Mouse (Mus musculus): Measurements from ENCODE around the gene Nop2. TPM values are rescaled to one million over a fixed set of nuclear protein-coding genes. Genes with fewer than 3 reads are reported as not detected.
A peak's percentile ranks its signal among the peaks of the same experiment; 100 is the strongest.

Nop2 gene
- polyA plus RNA-seq, 1 experiment from 2014 or later, result 114 TPM

DNA sequence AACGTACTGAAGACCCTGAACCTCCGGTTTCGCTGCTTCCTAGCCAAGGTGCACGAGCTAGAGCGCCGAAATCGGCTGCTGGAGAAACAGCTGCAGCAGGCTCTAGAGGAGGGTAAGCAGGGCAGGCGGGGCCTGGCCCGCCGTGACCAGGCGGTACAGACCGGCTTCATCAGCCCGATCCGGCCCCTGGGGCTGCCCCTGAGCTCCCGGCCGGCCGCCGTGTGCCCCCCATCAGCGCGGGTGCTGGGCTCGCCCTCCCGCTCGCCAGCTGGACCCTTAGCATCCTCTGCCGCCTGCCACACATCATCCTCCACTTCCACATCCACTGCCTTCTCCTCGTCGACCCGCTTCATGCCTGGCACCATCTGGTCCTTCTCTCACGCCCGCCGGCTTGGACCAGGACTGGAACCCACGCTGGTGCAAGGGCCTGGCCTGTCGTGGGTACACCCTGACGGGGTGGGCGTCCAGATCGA is 13.8 kb downstream of the Nop2 start:
- WGBS, result 2% methylated on average over 35 of the region's 35 CpGs
- Histone ChIP-seq H3K4me2 (peak overlapping the region; percentile 98), H3K4me1 (replicated peaks; ENCODE audit: control insufficient read depth, insufficient read depth, low read length) (peaks cover 43% of the 10 kb centered on the region), H3K27ac (ENCODE audit: low read depth, low read length) (peak overlapping the region; percentile 73), H3K9me3 (ENCODE audit: control insufficient read depth, low read length) (no peaks in the 10 kb centered on the region), H3K36me3 (ENCODE audit: control insufficient read depth, insufficient read depth, low read length) (peaks cover 30% of the 10 kb centered on the region), H3K4me3 (ENCODE audit: low read depth, low read length) (peak overlapping the region; percentile 78), H3K27me3 (replicated peaks; ENCODE audit: control insufficient read depth, insufficient read depth, low read length) (no peaks in the 10 kb centered on the region), H3K9ac (ENCODE audit: low read depth, low read length) (peak overlapping the region; percentile 78)
- DNase-seq (ENCODE audit: low spot score), result no peak
- ATAC-seq (replicated peaks; ENCODE audit: low FRiP score), result peak; percentile 61

DNA sequence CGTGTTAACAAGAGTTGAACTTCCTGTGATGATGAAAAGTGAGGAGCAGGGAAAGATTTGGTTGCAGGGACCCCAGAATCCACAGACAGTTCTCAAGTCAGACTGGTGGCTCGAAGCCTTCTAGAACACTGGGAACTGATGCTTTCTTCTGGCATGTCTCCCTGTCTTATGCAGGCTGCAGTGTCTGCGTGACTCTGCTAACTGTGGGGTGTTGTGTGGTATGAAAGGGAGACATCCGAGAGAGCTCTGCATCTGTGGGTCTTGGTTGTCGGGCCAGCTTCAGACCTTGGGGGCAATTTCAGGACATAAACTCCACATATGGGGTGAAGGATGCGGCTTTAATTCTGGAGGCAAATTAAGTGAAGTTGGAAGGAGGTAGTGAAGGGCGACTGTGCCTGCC is 14.4 kb downstream of the Nop2 start:
- Histone ChIP-seq H3K9me3 (ENCODE audit: control insufficient read depth, low read length) (no peaks in the 10 kb centered on the region), H3K27ac (ENCODE audit: low read depth, low read length) (no peak overlapping the region; the same call in 1 of the 2 replicates), H3K36me3 (ENCODE audit: control insufficient read depth, insufficient read depth, low read length) (peaks cover 25% of the 10 kb centered on the region), H3K27me3 (replicated peaks; ENCODE audit: control insufficient read depth, insufficient read depth, low read length) (no peaks in the 10 kb centered on the region), H3K9ac (ENCODE audit: low read depth, low read length) (peak overlapping the region; percentile 78), H3K4me2 (peak overlapping the region; percentile 98), H3K4me1 (replicated peaks; ENCODE audit: control insufficient read depth, insufficient read depth, low read length) (peaks cover 43% of the 10 kb centered on the region), H3K4me3 (ENCODE audit: low read depth, low read length) (peak overlapping the region; percentile 78)
- no peak for DNase-seq (ENCODE audit: low spot score)
- WGBS, result 65% methylated on average over 7 of the region's 7 CpGs
- no peak for ATAC-seq (replicated peaks; ENCODE audit: low FRiP score)

DNA sequence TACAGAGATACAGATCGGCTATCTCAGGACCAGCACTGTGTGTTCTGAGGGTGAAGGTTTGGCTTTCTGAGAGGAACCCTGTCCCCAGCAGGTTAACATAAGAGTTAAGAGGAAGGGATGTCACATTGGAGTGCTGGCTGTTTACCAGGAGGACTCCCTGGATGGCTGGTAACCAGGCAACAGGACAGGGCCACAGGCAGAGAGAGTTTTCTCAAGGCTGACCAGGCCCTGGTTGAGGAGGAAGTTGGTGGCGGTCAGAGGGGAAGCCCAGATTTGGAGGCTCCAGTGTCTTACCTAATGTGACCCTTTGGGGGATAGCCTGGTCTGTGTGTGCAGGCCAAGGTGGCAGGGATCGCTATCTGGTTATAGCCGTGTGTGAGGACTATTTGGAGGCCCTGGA is 15.1 kb downstream of the Nop2 start:
- no peak for ATAC-seq (replicated peaks; ENCODE audit: low FRiP score)
- 0 out of 2 replicates have a peak overlapping the region, but pooled peaks have one; percentile 28 for H3K9ac ChIP-seq (ENCODE audit: low read depth, low read length)
- H3K27me3 ChIP-seq (replicated peaks; ENCODE audit: control insufficient read depth, insufficient read depth, low read length), result no peaks in the 10 kb centered on the region
- H3K27ac ChIP-seq (ENCODE audit: low read depth, low read length), result peak overlapping the region; percentile 2; the same call in 1 of the 2 replicates
- no peaks in the 10 kb centered on the region for H3K9me3 ChIP-seq (ENCODE audit: control insufficient read depth, low read length)
- peaks cover 19% of the 10 kb centered on the region for H3K36me3 ChIP-seq (ENCODE audit: control insufficient read depth, insufficient read depth, low read length)
- peak overlapping the region; percentile 98 for H3K4me2 ChIP-seq
- peak overlapping the region; percentile 78 for H3K4me3 ChIP-seq (ENCODE audit: low read depth, low read length)
- no peak for DNase-seq (ENCODE audit: low spot score)
- H3K4me1 ChIP-seq (replicated peaks; ENCODE audit: control insufficient read depth, insufficient read depth, low read length), result peaks cover 43% of the 10 kb centered on the region
- 62% methylated on average over 4 of the region's 4 CpGs for WGBS

DNA sequence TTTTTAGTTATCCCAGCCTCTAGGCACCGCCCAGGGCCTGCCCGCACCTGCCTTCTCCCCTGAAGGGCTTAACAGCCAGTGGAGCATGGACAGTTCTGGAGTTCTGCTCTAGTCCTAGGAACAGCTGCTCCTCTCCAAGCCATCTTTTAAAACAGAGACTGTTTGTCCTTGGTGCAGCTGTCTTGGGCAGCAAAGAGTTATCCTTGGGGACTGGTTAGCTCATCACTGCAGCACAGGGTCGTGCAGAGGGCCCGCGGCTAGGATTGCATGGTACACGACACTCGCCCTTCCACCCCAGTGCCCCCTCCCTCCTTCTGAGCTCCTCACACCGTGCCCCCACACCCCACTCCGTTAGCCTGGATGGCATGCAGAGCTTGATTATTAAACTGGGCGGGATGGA is 15.6 kb downstream of the Nop2 start:
- no peak for DNase-seq (ENCODE audit: low spot score)
- WGBS, result 69% methylated on average over 10 of the region's 10 CpGs
- H3K27me3 ChIP-seq (replicated peaks; ENCODE audit: control insufficient read depth, insufficient read depth, low read length), result no peaks in the 10 kb centered on the region
- H3K9ac ChIP-seq (ENCODE audit: low read depth, low read length), result no peak overlapping the region
- H3K27ac ChIP-seq (ENCODE audit: low read depth, low read length), result peak overlapping the region; percentile 2; the same call in 1 of the 2 replicates
- peaks cover 48% of the 10 kb centered on the region for H3K4me1 ChIP-seq (replicated peaks; ENCODE audit: control insufficient read depth, insufficient read depth, low read length)
- H3K4me3 ChIP-seq (ENCODE audit: low read depth, low read length), result peak overlapping the region; percentile 78; the same call in 1 of the 2 replicates
- H3K9me3 ChIP-seq (ENCODE audit: control insufficient read depth, low read length), result no peaks in the 10 kb centered on the region
- no peak for ATAC-seq (replicated peaks; ENCODE audit: low FRiP score)
- H3K36me3 ChIP-seq (ENCODE audit: control insufficient read depth, insufficient read depth, low read length), result peaks cover 16% of the 10 kb centered on the region
- H3K4me2 ChIP-seq, result peak overlapping the region; percentile 98

DNA sequence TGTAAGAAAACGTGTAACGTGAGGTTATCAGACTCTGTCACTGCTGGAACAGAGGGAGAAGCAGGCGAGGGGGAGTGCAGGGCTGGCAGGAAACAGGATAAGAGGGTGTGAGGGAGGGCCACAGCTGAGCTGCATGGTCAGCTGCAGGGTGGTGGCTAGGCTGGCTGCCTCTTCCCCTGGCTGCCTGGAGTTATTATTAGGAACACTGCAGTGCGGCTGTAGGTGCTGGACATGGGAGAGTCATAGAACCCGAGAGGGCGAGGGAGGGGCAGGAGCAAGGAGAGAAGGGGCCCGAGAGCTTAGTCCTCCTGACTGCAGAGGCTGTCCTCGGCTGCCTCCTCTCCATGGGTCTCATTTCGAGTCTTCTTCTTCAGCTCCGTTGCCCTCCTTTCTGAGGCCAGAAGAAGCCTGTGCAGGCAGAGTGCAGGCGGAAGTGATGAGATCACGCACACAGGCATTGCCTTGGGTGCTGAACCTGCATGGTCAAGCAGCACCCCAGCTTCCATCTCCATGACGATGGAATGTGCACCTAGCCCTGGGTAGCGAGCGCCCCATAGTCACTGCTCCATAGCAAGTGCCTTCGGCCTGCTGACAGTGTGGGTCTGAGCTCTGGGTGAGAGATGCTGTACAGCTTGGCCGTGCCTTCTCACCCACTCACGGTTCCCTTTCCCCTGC is 16.7 kb downstream of the Nop2 start:
- Histone ChIP-seq H3K9me3 (ENCODE audit: control insufficient read depth, low read length) (no peaks in the 10 kb centered on the region), H3K36me3 (ENCODE audit: control insufficient read depth, insufficient read depth, low read length) (peaks cover 17% of the 10 kb centered on the region), H3K4me1 (replicated peaks; ENCODE audit: control insufficient read depth, insufficient read depth, low read length) (peaks cover 57% of the 10 kb centered on the region), H3K27me3 (replicated peaks; ENCODE audit: control insufficient read depth, insufficient read depth, low read length) (no peaks in the 10 kb centered on the region), H3K4me2 (peak overlapping the region; percentile 45), H3K4me3 (ENCODE audit: low read depth, low read length) (no peak overlapping the region), H3K9ac (ENCODE audit: low read depth, low read length) (0 out of 2 replicates have a peak overlapping the region, but pooled peaks have one; percentile 12), H3K27ac (ENCODE audit: low read depth, low read length) (peak overlapping the region; percentile 65)
- DNase-seq (ENCODE audit: low spot score) (no peak), ATAC-seq (replicated peaks; ENCODE audit: low FRiP score) (no peak)
- WGBS, result 45% methylated on average over 18 of the region's 18 CpGs

DNA sequence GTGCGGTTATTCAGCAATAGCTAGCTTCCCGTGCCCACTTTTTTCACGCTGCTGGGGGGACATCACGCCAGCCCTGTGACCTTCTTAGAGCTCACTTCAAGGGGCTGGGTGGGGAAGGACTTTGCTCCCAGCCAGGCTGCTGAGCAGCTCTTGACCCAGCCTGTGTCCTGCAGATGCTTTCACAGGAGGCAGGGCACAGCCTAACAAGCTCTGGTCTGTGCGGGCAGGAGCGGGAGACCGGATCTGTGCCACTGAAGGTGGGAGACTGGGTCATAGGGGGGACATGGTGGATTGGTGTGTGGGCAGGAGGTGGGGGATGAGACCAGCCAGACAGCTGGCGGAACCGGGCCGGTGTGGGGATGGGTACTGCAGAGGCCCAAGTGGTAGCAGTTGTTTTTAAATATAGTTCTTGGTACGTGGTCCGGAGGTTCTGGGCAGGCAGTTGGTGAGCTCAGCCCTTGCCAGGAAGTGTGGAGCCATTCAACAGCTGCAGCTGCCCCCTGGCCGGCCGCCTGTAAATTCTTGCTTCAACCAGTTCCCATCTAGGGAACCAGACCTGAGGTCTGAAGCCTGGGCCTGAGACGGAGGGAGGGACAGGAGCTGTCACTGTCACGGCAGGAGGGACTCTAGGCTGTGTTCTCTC is 17.3 kb downstream of the Nop2 start:
- ATAC-seq (replicated peaks; ENCODE audit: low FRiP score) (no peak), DNase-seq (ENCODE audit: low spot score) (no peak)
- Histone ChIP-seq H3K27me3 (replicated peaks; ENCODE audit: control insufficient read depth, insufficient read depth, low read length) (no peaks in the 10 kb centered on the region), H3K9me3 (ENCODE audit: control insufficient read depth, low read length) (no peaks in the 10 kb centered on the region), H3K27ac (ENCODE audit: low read depth, low read length) (peak overlapping the region; percentile 65), H3K4me3 (ENCODE audit: low read depth, low read length) (peak overlapping the region; percentile 11; the same call in 1 of the 2 replicates), H3K4me1 (replicated peaks; ENCODE audit: control insufficient read depth, insufficient read depth, low read length) (peaks cover 56% of the 10 kb centered on the region), H3K4me2 (peak overlapping the region; percentile 45), H3K36me3 (ENCODE audit: control insufficient read depth, insufficient read depth, low read length) (peaks cover 12% of the 10 kb centered on the region), H3K9ac (ENCODE audit: low read depth, low read length) (0 out of 2 replicates have a peak overlapping the region, but pooled peaks have one; percentile 12)
- WGBS, result 67% methylated on average over 16 of the region's 16 CpGs

DNA sequence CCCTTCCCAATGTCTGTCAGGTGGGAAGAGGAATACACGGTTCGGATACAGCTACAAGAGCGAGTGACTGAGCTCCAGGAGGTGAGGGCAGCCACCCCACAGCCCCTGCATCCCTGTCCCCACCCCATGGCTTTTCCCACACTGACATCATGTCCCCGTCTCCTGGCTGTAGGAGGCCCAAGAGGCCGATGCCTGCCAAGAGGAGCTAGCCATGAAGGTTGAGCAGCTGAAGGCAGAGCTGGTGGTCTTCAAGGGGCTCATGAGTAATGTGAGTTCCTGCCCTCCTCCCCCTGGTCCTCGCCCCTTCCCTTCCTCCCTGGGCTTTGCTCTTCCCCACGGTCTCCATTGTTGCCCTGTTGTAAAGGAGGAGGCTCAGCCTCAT is 17.9 kb downstream of the Nop2 start:
- Histone ChIP-seq H3K27ac (ENCODE audit: low read depth, low read length) (no peak overlapping the region), H3K4me3 (ENCODE audit: low read depth, low read length) (no peak overlapping the region), H3K9ac (ENCODE audit: low read depth, low read length) (no peak overlapping the region), H3K36me3 (ENCODE audit: control insufficient read depth, insufficient read depth, low read length) (peaks cover 8% of the 10 kb centered on the region), H3K4me2 (no peak overlapping the region), H3K9me3 (ENCODE audit: control insufficient read depth, low read length) (no peaks in the 10 kb centered on the region), H3K27me3 (replicated peaks; ENCODE audit: control insufficient read depth, insufficient read depth, low read length) (no peaks in the 10 kb centered on the region), H3K4me1 (replicated peaks; ENCODE audit: control insufficient read depth, insufficient read depth, low read length) (peaks cover 52% of the 10 kb centered on the region)
- ATAC-seq (replicated peaks; ENCODE audit: low FRiP score), result no peak
- DNase-seq (ENCODE audit: low spot score), result no peak
- 87% methylated on average over 7 of the region's 7 CpGs for WGBS

DNA sequence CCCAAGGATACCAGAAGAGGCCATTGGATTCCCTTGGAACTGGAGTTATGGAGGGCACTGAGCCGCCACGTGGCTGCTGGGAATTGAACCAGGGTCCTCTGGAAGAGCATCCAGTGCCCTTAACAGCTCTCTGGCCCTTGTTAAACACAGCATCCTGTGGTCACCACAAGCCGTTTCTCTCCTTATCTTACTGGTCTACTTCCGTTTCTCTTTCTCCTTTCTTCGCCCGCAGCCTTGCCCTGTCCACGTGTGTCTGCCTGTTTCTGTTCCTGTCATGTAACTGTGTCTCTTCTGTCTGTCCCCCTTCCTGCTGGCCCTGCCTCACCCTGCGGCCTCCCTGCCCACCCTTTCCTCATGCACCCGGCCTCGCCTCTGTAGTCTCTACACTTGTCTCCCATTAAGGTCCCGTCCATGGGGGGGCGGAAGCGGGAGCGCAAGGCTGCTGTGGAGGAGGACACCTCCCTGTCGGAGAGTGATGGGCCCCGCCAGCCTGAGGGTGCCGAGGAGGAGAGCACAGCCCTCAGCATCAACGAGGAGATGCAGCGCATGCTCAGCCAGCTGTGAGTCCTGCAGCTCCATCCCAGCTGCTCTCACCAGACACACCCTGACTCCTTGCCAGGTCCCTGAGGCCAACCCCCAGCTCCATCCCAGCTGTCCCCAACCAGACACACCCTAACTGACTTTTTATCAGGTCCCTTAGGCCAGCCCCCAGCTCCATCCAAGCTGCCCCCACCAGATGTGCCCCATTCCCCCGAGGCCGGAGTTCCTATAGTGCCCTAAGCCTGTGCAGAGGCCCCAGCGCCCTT is 20.7 kb downstream of the Nop2 start:
- Histone ChIP-seq H3K36me3 (ENCODE audit: control insufficient read depth, insufficient read depth, low read length) (peaks cover 11% of the 10 kb centered on the region), H3K4me2 (peak overlapping the region; percentile 32), H3K4me3 (ENCODE audit: low read depth, low read length) (no peak overlapping the region), H3K9ac (ENCODE audit: low read depth, low read length) (peak overlapping the region; percentile 15; the same call in 1 of the 2 replicates), H3K27ac (ENCODE audit: low read depth, low read length) (peak overlapping the region; percentile 20; the same call in 1 of the 2 replicates), H3K9me3 (ENCODE audit: control insufficient read depth, low read length) (no peaks in the 10 kb centered on the region), H3K27me3 (replicated peaks; ENCODE audit: control insufficient read depth, insufficient read depth, low read length) (no peaks in the 10 kb centered on the region), H3K4me1 (replicated peaks; ENCODE audit: control insufficient read depth, insufficient read depth, low read length) (peaks cover 40% of the 10 kb centered on the region)
- 44% methylated on average over 22 of the region's 22 CpGs for WGBS
- DNase-seq (ENCODE audit: low spot score), result no peak
- peak; percentile 48 for ATAC-seq (replicated peaks; ENCODE audit: low FRiP score)
